Mouse (Mus musculus) kidney, adult 8-10 months (tissue): Measurements from ENCODE around the gene Cep135.

Experiments
- DNase-seq, 2 experiments: peaks; one replicate each; pipeline ENCODE4 v3.0.0; 2022

The Cep135 gene

DNA sequence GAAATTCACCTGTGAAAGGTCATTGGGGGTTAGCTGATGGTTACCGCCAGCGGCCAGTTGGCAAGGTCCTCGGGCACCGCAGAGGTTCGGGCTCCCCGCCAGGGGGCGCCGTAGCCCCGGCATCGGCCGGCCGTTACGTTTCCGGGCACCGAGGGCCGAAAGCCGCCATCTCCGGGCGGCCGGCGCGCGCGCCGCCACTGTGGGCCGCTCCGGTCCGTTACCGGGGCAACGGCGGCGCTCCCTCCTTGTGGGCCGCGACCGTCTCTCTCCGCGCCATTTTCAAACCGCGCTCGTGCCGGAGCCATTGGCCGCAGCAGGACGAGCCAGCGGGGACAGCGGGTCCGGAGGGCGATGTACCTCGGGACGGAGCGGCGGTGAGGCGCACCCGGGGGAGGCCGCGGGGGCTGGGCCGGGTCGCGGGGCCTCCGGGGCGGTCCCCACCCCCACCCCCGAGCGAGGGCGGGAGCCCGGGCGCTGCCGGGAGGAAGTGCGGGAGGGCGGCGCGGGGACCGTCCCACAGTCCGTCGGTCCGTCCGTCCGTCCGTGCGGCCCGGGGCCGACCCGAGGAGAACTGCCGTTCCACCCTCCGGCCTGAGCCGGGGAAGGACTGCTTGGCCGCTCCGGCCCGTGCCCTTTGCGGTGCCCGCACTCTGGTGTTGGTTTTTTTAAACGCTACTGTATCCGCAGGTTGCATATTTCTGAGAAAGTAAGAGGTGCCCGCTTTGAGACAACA, at the start of gene Cep135:
Gene Cep135, plus strand, starts transcription at position 148 of the 733 bp plus-strand sequence.
- DNase-seq, result peak; percentile 77 to 79

DNA sequence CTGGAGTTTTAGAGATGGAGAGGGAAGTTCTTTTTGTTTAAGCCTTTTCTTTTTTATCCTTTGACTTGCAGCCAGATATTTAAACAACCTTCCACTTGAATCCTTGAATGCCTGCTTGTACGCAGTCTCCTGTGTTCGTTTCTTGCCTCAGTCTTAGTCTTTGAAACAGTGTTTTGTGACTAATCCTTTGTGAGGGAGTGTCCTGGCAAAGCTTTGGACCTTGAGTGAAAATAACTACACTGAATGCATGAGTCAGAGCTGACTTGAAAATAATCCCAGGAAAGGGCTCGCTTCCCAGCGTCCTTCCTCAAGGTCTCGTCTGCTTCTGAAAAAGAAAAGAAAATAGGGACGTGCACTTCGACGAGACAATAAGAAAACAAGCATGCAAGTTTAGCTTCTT, 48.3 kb upstream of the Cep135 start:
- no peak for DNase-seq

DNA sequence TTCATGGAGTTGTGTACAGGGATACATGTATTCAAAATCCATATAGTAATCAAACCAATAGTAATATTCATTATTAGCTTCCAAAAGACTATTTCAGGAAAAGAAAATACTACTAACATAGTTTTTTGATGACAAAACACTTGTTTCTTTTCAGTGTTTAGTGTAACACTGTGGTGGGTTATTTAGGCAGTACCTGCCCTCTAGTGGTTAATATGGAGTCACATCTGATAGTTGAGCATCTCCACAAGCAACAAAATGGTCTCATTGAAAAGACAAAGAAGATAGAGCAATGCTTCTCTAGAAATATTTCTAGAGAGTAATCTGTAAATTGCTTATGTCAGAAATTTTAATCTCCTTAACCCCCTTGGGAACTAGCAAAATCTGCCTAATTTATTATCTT, 47.7 kb upstream of the Cep135 start:
- DNase-seq, result no peak

DNA sequence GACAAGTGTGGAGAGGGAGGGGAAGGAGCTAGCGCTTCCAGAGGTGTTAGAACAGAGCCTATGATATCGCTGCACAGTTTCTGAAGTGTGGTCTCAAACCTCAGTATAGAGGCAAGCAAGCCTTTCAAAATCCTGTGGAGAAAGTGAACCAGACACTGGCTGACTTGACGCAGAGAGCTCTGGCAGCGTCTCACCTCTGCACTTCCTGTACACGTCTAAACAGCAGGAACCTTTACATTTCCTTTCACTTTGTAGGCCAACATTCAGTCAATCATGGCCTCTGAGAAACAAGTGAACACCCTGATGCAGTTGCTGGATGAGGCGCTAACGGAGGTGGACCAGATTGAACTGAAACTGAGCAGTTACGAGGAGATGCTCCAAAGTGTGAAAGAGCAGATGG, 45.3 kb upstream of the Cep135 start:
- no peak for DNase-seq

DNA sequence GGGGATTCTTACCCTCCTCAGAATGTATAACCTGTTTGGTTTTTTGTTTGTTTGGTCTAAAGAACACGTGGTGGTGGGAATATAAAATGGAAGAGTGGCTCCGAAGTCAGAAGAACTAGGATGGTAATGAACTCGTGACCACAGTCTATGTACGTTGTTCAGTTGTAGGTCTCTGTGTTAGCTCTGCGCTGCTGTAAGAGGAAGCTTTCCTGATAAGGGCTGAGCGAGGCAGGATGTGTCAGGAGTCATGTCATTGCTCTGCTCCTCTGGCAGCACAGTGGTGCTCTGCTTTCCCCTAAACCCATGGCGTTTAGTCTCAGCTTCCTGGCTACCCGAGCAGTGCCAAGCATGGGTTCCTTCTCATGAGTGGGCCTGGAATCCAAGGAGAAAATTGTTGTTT, 38.1 kb upstream of the Cep135 start:
- no peak for DNase-seq

DNA sequence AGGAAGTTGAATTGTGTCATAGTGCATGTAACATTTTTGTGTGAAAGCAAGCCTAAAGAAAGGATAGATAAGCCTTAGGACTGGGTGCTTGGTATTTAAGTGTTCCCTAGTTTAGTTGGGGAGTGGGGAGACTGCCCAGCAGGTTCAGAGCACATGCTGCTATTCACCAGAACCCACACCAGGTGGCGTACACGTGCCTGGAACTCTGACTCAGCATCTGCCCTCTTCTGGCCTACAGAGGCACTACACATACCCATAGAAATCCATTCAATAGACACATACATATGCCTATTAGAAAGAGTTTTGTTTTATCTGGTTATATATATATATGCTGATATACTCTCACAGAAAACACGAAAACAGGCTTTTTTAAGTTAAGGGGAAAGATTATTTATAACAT, 23.2 kb upstream of the Cep135 start:
- DNase-seq, result peak; percentile 32 to 69

DNA sequence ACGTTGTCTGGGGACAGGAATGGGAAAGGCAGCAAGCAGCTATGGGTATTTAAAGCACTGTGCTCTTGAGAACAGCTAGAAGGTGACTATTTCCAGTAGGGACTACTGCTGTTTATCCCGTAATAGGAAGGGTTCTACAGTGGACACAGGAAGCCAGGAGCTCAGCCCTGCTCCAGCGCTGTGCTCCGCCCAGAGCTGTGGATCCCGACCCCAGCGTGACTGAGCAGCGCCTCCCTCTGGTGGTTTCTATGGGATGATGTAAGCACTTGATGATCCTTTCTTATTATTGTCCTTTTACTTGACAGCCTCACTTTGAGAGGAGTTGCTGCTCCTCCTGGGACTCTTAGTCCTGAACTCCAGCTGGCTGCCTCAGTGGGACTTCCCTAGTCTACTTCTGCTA, 14.2 kb upstream of the Cep135 start:
- DNase-seq, result no peak

DNA sequence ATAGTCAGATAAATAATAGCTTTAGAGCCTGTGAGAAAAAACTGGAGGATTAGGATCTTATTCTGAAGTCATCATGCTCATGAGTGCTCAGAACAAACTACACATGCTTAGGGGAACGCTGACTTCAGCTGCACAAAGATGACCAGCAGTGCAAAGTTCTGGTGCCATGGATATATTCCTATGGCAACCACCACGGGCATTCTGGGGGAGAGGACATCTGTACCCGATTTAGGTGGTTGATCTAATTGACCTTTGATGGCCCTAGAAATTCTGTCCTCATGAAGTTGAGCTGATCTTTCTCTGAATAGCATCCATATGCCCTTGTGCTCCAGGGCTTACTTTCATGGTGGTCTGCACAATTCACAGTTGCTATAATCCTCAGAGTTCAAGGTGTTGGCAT, 11.5 kb upstream of the Cep135 start:
- DNase-seq, result no peak

DNA sequence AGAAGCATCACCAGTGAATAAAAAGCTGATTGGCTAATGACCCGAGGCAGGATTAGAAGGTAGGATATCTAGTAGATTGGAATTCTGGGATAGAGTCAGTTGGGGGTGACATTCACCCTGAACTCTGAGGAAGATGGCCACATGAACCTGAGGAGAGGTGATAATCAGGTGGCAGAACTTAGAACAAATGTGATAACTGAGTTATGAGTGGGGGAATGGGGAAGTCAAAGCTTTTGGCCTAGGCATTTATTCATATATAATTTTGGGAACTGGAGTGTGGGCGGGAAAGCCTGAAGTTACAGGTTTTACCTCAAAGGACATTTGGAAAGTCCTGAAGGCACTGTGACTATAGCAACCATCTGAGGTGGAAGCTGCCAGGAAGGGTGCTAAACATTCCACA, 3.1 kb upstream of the Cep135 start:
- DNase-seq, result no peak

DNA sequence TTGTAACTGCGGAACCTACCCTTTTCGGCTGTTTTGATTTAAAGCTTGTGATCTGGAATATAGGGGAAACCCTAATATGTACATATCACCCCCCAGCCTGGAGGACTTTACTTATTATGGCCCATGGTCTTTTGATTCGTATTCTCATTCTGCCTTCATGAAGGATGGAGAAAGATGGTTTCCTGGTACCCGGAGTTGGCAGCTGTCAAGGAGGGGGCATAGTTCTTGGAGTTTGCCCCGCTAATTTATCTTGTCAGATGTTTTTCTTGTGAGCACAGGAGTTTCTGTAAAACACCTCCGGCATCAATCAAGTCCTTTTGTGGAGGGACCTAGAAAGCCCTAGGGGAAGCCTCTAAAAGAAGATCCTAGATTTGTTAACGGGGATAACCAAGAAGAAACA, 813 bp downstream of the Cep135 start:
- DNase-seq, result peak; percentile 27 to 28

DNA sequence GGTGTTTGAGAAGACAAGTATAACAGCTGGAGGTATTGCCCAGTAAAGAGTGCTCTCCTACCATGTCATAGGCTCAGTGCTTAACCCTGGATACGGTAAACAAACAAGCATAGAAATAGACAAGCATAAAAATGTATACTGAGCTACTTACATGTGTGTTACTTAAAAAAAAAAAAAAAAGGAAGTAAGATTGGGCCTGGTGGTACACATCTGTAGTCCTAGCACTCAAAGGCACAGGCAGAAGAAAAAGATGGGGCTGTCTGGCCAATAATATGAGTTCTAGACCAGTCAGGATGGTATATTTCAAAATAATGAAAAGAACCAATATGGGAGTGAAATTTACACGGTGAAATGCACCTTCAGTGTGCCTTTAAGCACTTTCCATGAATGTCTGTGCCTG, 1.5 kb downstream of the Cep135 start:
- no peak for DNase-seq

DNA sequence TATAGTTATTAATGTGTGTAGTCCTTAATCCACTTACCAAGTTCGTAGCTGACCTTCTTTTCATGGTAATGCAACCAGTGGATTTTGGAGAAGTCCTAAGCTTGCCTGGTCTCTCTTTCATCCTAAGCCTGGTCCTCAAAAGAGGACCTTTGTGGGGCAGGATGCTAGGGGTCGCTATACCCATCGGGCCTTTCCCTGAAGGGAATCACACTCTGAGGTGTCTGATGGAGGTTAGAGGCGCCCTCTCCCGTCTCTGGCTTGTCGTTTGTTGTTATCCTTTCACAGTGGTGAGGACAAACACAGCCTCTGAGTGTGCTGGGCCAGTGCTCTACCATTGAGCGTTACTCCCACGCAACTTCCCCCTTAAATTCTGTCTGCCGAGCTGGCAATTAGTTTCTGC, 3.4 kb downstream of the Cep135 start:
- DNase-seq, result no peak

DNA sequence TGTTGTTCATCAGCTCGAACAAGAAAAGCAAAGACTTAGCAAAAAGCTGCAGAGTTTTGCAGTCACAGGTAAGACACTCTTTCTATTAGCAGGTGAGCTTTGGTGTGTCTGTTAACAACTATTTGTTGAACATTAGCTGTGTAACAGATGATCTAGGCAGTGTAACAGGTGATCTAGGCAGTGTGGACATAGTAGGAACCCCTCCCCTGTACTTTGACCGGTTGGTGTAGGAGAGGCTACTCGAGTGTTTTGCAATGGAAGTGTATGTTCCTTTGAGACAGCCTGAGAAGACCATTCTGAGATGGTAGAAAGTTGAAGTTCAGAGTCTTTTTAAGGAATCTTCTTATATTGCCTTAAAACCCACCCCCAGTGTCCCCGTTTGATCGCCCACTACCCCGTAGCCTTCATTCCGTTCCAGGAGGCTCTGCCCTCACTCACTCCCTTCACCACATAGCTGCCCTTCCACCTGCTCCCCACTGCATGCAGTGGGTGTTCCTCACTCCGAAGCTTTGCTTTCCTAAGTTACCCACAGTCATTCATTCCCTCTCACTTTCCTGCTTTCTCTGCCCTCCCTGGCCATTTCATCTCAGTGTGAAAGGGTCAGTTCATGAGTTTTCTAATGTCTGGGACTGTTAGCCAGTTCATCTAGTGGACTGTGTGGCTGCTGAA, 21.3 kb downstream of the Cep135 start:
- DNase-seq, result no peak

DNA sequence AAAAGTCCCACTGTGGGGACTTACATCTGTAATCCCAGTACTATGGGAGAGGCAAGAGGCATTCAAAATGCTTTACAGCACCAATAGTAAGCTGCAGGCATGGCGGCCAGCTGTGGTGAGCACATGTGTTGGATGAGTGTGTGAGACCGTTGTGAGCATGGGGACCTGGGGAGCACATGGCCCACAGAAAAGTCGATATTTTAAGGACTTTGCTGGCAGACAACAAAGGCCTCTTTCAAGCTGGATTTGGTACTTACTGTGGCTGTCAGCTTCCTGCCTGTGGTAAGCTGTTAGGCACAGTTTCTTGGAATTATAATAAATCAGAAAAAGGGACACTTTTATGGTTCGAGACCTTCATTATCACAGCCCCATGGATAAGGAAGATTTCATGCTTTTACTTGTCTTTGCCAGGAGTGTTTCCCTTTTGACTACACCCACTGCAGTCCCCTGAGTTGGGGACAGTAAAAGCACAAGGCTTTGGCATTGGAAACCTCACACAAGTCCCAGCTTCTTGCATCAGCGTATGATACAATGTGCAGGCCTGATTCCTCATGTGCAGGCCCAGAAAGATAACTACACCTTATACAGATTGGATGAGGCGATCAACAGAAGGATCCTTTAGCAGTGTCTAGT, 24.5 kb downstream of the Cep135 start:
- no peak for DNase-seq

DNA sequence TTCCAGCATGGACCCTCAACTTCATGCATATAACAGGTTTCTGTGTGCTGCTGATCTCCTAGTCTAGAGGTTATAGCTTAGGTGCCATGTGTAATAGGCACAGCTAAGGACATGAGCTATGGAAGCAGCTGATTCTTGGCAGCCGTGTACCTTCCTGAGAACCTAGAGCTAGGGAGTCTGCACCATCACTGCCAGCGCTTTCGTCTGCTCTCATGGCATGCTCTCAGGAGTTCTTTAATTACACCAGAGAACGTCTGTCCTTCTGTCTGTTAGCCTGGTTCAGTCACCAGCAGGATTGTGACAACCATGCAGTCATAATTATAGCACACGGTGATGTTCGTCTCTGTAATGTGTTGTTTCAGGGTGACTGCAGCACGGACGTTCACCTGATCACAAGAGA, 26.8 kb downstream of the Cep135 start:
- DNase-seq, result no peak

DNA sequence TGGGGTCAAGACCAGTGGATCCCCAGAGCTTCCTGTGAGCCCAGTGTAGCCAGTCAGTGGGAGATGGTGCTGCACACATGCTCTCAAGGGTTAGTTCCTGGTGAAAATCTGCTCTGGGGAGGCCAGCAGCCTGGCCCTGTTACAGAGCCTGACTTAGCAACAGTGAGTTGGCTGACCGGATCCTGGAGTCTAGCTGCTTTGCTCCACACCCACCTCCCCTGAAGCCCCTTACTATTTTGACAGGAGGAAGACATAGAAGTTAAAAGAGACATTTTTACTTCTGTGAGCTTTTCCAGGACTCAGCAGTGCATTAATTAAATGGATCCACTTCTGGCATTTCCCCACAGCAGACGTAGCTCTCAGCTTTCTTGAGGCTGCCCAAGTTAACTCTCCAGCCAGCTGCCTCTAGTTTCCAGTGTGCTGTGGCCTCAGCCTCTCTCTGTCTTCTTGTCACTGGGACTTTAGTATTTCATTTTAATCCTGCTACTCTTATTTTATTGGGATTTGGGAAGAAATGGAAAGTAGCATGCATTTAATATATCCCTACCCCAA, 27.8 kb downstream of the Cep135 start:
- DNase-seq, result no peak

DNA sequence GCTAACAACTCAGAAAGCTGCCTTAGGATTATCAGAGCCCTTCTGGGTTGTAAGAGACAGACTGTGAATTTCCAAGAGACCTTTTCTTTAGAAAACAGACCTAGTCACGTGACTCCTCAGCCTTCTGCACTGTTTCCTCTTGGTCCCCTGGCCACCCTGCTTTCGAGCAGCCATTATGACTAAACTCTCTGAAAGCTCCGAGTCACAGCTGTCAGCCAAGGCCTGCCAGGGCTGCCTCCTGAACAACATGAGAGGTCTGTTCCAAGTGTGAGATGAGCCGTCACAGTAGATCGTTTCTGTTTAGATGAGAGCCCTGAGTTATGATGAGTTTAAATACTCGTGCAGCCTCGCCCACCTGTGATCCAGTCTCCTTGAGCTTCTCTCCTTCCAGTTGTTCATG, 30.3 kb downstream of the Cep135 start:
- DNase-seq, result no peak

DNA sequence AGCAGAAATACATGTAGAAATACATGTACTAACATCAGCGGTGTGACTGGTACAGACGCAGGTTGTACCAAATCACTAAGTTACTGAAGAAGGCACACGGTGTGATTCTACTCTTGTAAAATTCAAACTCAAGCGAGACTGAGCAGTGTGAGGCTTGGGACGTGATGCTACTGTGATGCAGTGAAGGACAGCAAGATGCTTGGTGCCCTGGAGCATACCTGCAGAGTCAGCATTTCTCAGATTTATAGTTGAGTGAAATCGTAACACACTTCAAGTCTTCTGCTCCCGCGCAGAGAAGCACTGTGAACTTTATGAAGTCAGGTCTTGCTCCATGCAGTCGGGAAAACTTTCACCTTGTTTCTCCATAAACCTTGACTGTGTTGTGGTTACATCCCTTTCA, 35.3 kb downstream of the Cep135 start:
- DNase-seq, result no peak

DNA sequence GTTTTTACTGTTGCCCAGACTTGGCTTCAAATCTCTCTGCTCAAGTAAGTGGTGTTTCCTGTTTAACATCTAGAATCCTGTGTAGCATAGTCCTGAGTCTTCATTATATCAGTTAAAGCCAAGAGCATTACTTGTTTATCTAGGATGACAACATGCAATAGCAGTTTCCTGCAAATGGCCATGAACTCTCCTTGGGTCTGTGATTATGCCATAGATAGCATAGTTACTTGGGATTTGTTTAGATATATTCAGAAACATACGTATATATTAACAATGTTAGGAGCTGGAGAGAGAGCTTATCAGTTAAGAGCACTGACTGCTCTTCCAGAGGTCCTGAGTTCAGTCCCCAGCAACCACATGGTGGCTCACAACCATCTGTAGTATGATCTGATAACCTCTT, 39.3 kb downstream of the Cep135 start:
- no peak for DNase-seq

DNA sequence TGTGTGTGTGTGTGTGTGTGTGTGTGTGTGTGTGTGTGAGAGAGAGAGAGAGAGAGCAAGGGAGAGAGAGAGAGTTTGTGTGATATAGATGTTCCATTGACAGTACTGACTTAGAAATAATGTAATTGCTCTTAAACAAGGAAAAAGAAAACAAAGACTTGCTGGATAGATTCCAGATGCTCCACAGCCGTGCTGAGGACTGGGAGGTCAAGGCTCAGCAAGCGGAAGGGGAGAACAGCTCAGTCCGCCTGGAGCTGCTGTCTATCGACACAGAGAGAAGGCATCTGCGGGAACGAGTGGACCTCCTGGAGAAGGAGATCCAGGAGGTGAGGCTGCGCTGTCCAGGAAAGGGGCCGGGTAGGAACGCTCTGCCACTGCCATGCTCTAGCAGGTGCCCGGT, 45.5 kb downstream of the Cep135 start:
- DNase-seq, result no peak

DNA sequence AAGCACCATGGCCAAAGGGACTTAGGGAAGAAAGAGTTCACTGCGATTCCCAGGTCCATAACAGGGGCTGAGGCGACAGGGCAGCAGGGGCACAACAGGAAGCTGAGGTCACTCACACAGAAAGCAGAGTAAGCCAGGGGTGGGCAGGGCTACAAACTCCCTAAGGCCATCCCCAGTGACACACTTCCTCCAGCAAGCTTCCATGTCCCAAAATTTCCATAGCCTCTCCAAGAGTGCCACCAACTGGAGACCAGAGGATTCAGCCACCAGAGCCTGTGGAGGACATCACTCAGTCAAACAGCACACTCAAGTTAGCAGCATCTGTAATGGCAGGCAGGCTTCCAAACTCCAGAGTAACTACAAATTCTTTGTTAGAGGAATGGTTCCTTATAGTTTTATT, 47.1 kb downstream of the Cep135 start:
- no peak for DNase-seq

DNA sequence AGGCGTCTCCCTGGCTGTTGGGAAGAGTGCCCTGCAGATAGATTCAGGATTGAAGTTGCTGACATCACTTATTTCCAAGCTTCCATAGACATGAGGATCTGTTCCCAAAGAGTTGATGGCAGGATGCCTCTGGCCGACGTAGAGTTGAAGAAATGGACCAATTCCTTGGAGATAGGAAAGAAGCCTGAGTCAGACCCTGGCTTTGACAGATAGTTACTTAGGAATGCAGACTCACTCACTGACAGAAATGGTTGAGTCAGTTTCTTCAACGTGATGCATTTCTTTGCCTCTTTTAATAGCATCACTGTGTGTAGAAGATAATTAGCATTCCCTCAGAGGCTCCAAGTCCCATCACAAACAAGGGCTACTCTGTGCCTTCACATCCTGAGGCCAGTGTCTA, 53.6 kb downstream of the Cep135 start:
- no peak for DNase-seq

DNA sequence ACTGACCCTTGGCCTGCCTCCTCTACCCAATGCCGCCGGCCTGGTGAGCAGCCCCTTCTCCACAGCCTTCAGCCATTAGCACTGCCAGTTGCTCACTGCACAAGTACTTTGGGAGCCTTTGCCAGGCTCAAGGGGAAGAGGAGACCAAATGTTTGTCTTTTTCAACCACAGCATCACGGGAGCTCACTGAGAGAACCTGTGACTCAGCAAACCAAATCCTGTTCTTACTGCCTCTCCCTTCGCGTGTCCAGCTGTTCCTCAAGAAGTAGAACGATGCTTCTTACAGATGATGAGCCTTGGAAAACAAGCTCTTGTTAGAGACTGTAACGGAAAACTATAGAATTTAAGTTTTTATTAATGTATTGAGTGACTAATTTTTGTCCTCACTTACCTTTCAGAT, 55.7 kb downstream of the Cep135 start:
- DNase-seq, result no peak
